ENCODE assay signal across 15 mouse cellular contexts in the genomic region with DNA sequence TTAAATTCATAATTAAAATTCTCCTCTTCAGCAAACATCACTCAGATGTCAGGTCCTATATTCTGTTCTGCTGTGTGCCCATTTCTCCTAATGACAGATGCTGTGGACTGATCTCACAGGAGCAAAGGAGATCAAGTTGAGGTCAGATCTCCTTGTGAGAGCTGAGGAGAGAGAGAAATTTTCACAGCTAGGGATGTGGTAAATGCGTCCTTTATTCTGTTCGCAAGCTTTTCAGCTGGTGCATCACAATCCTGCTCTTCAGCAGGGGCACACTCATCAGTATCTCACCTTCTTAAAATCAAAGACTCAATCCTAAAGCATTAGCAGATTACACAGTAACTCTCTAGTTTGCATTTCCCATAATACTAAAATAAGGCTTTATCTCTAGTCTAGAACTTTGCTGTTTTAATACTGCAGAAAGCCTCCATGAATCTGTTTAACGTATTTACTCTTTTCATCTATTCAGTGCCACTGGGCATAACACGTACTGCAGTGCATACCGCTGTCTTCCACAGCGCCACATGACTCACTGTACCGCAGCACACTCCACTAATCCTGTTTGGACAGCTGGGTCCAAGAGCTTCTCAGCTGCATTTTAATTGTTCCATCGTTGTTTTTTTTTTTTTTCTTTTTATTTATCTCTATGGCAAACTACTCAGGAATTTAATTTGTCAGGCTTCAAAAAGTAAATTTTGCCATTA. TPM values are rescaled to one million over a fixed set of nuclear protein-coding genes. Genes with fewer than 3 reads are reported as not detected.
DNase-seq lines count a peak whose midpoint lies in the region; ATAC-seq lines count a peak whose summit lies in the region.
"Had no signal": no experiment of that assay in that cellular context is flagged by ENCODE, and none has a peak within 500 bp of the region (broad histone marks: within the 10 kb centered on the region; RNA-seq: fewer than 3 reads in every experiment).

No protein-coding gene starts in this region.

- no peaks in the 10 kb centered on the region; the same call in 1 of the 2 replicates for H3K36me3 ChIP-seq in hindbrain, embryonic 12.5 days
- no peaks in the 10 kb centered on the region for H3K36me3 ChIP-seq in hindbrain, embryonic 10.5 days
- no peaks in the 10 kb centered on the region for H3K36me3 ChIP-seq in liver, embryonic 11.5 days (ENCODE audit: control insufficient read depth, insufficient read depth, low read length)
- H3K36me3 ChIP-seq: G1E had no signal

- H3K4me3 ChIP-seq in hindbrain, embryonic 12.5 days = no peak overlapping the region
- H3K4me3 ChIP-seq in hindbrain, embryonic 10.5 days = no peak overlapping the region
- H3K4me3 ChIP-seq in liver, embryonic 11.5 days (ENCODE audit: low read depth, low read length) = no peak overlapping the region

- H3K9ac ChIP-seq in hindbrain, embryonic 12.5 days = no peak overlapping the region
- no peak overlapping the region for H3K9ac ChIP-seq in liver, embryonic 11.5 days (ENCODE audit: low read depth, low read length)

- 0 out of 2 replicates have a peak, but pooled peaks cover 6% of the 10 kb centered on the region for H3K4me1 ChIP-seq in hindbrain, embryonic 12.5 days
- H3K4me1 ChIP-seq in hindbrain, embryonic 10.5 days (replicated peaks) = peaks cover 24% of the 10 kb centered on the region
- no peaks in the 10 kb centered on the region for H3K4me1 ChIP-seq in liver, embryonic 11.5 days (replicated peaks; ENCODE audit: control insufficient read depth, insufficient read depth, low read length)

- WGBS in hindbrain, embryonic 12.5 days = 25% methylated on average over 8 of the region's 8 CpGs
- 43% methylated on average over 8 of the region's 8 CpGs for WGBS in hindbrain, embryonic 10.5 days
- 79% methylated on average over 8 of the region's 8 CpGs for WGBS in liver, embryonic 11.5 days

- no peak overlapping the region for H3K27ac ChIP-seq in hindbrain, embryonic 12.5 days
- H3K27ac ChIP-seq in hindbrain, embryonic 10.5 days = no peak overlapping the region
- H3K27ac ChIP-seq in liver, embryonic 11.5 days (ENCODE audit: low read depth, low read length) = no peak overlapping the region

- H3K9me3 ChIP-seq in hindbrain, embryonic 12.5 days (replicated peaks) = no peaks in the 10 kb centered on the region
- no peaks in the 10 kb centered on the region for H3K9me3 ChIP-seq in hindbrain, embryonic 10.5 days
- no peaks in the 10 kb centered on the region for H3K9me3 ChIP-seq in liver, embryonic 11.5 days (ENCODE audit: control insufficient read depth, low read length)
- H3K9me3 ChIP-seq: G1E had no signal

- no peaks in the 10 kb centered on the region for H3K27me3 ChIP-seq in hindbrain, embryonic 12.5 days
- no peaks in the 10 kb centered on the region for H3K27me3 ChIP-seq in hindbrain, embryonic 10.5 days (ENCODE audit: insufficient read depth, poor library complexity, severe bottlenecking)
- no peaks in the 10 kb centered on the region for H3K27me3 ChIP-seq in liver, embryonic 11.5 days (replicated peaks; ENCODE audit: control insufficient read depth, insufficient read depth, low read length)

- 0 out of 2 replicates have a peak, but pooled peaks have one; percentile 67 for ATAC-seq in hindbrain, embryonic 12.5 days (ENCODE audit: low FRiP score)
- no peak for ATAC-seq in liver, embryonic 11.5 days (replicated peaks; ENCODE audit: low FRiP score)

- DNase-seq in hindbrain, embryonic 10.5 days (ENCODE audit: low spot score) = no peak
- DNase-seq in embryo, embryonic 10.5 days (ENCODE audit: low spot score) = peak; percentile 42
- peak; percentile 11 for DNase-seq in mesoderm, embryonic 11.5 days (ENCODE audit: low read depth, low spot score)
- DNase-seq in retina, adult 2 months (ENCODE audit: low read depth, low spot score) = peak; percentile 8
- DNase-seq in gastrocnemius, postnatal 25 days = no peak
- DNase-seq in urinary bladder, postnatal 4 days (ENCODE audit: low spot score in 2 of 2) = no peak
- no peak for DNase-seq in liver, embryonic 11.5 days (ENCODE audit: low spot score)
- DNase-seq: B cell, adult 2 months; cerebellum, adult 9-11 months; heart, adult 11 months; heart, postnatal 10 days; lung, postnatal 36 days; thymus, adult 18-20 months had no signal

- H3K4me2 ChIP-seq in hindbrain, embryonic 12.5 days (replicated peaks) = no peak overlapping the region
- H3K4me2 ChIP-seq in liver, embryonic 11.5 days = no peak overlapping the region

RNA-seq across cellular contexts. Expression of gene Rnf32, which starts 55.2 kb away (rescaled TPM):
- 10.4 and 12.3 TPM in 2 replicates for polyA plus RNA-seq in hindbrain, embryonic 12.5 days (2016; fragmentation: Nextera tagmentation; extraction: Ambion mirVana)
- polyA plus RNA-seq in hindbrain, embryonic 10.5 days (2016; fragmentation: Nextera tagmentation; extraction: Ambion mirVana) = 6.9 and 8.8 TPM in 2 replicates
- 1 to 10 TPM in 1 of 2 experiments, under 1 TPM in 1; 0.88 to 1.3 TPM for total RNA-seq in gastrocnemius, postnatal 25 days (2021)
- polyA plus RNA-seq in liver, embryonic 11.5 days (2014; fragmentation: Nextera tagmentation; extraction: Ambion mirVana) = 0.56 and 0.82 TPM in 2 replicates

Comparison
In these comparisons a context has a peak if more than half of its experiments do, and no peak if none do; other contexts are left out.
1. DNase-seq: peak in embryo, embryonic 10.5 days (single experiment), mesoderm, embryonic 11.5 days (single experiment) and retina, adult 2 months (single experiment); none in hindbrain, embryonic 10.5 days (single experiment), gastrocnemius, postnatal 25 days (single experiment), urinary bladder, postnatal 4 days (0 of 2) and liver, embryonic 11.5 days (single experiment).